Mouse (Mus musculus) E14TG2a.4 (cell line): ENCODE measurements around the gene Gm11060.

Source experiments
- CTCF ChIP-seq: conservative IDR thresholded peaks from 2 replicates; pipeline ENCODE4 v1.5.1; 2014; ENCODE audit warnings: low read length
- NANOG ChIP-seq: IDR thresholded peaks from 2 replicates; pipeline ENCODE4 v1.6.1; 2014; ENCODE audit warnings: borderline replicate concordance, low read length, mixed read lengths

- TF ChIP-seq CTCF (no peak), NANOG (no peak)
Observed at GRCm38 (mm10) chr2:105082256-105082790, 9.5 kb upstream of the Gm11060 start.
